Mouse (Mus musculus) neural tube, embryonic 10.5 days (tissue): ENCODE data around the gene Ctnna3.

Experiments used
- DNase-seq: peaks from one replicate; pipeline ENCODE4 v3.0.0-alpha.2; 2017; ENCODE audit warnings: low spot score; ENCODE audit errors: extremely low spot score

Ctnna3 gene

GRCm38 (mm10) chr10:63689233-63689632 lies 259.3 kb downstream of the Ctnna3 start:
- no peak for DNase-seq

- no peak for DNase-seq
Observed at GRCm38 (mm10) chr10:63689651-63690050, 259.8 kb downstream of the Ctnna3 start.

- peak; percentile 41 for DNase-seq
Observed at GRCm38 (mm10) chr10:63692039-63692438, 262.1 kb downstream of the Ctnna3 start.

GRCm38 (mm10) chr10:63710211-63710610 lies 280.3 kb downstream of the Ctnna3 start:
- no peak for DNase-seq

- DNase-seq = no peak
Observed at GRCm38 (mm10) chr10:63712530-63712929, 282.6 kb downstream of the Ctnna3 start.

GRCm38 (mm10) chr10:63714151-63714550 lies 284.3 kb downstream of the Ctnna3 start:
- no peak for DNase-seq

- DNase-seq = no peak
Observed at GRCm38 (mm10) chr10:63768871-63769270, 339.0 kb downstream of the Ctnna3 start.

- DNase-seq = no peak
Observed at GRCm38 (mm10) chr10:63771656-63772055, 341.8 kb downstream of the Ctnna3 start.

GRCm38 (mm10) chr10:63772074-63772473 lies 342.2 kb downstream of the Ctnna3 start:
- no peak for DNase-seq

GRCm38 (mm10) chr10:63781948-63782347 lies 352.1 kb downstream of the Ctnna3 start:
- DNase-seq = peak; percentile 25

- DNase-seq = no peak
Observed at GRCm38 (mm10) chr10:63784808-63785535, 355.1 kb downstream of the Ctnna3 start.

- no peak for DNase-seq
Observed at GRCm38 (mm10) chr10:63786390-63786789, 356.5 kb downstream of the Ctnna3 start.

GRCm38 (mm10) chr10:63803909-63804308 lies 374.0 kb downstream of the Ctnna3 start:
- no peak for DNase-seq

- no peak for DNase-seq
Observed at GRCm38 (mm10) chr10:63805551-63805950, 375.7 kb downstream of the Ctnna3 start.

- DNase-seq = no peak
Observed at GRCm38 (mm10) chr10:63806254-63806653, 376.4 kb downstream of the Ctnna3 start.

- no peak for DNase-seq
Observed at GRCm38 (mm10) chr10:63810043-63810617, 380.2 kb downstream of the Ctnna3 start.

- DNase-seq = no peak
Observed at GRCm38 (mm10) chr10:63839011-63839410, 409.1 kb downstream of the Ctnna3 start.

GRCm38 (mm10) chr10:63851946-63852345 lies 422.0 kb downstream of the Ctnna3 start:
- DNase-seq = no peak

- DNase-seq = no peak
Observed at GRCm38 (mm10) chr10:63869123-63869522, 439.2 kb downstream of the Ctnna3 start.

GRCm38 (mm10) chr10:63880462-63880903 lies 450.6 kb downstream of the Ctnna3 start:
- DNase-seq = no peak

GRCm38 (mm10) chr10:63886449-63887088 lies 456.7 kb downstream of the Ctnna3 start:
- DNase-seq = no peak

- no peak for DNase-seq
Observed at GRCm38 (mm10) chr10:63894612-63895011, 464.7 kb downstream of the Ctnna3 start.
